Mouse (Mus musculus) cerebellum, adult 9-11 months (tissue): Measurements from ENCODE around the gene Ap5b1.

ENCODE experiments used
- DNase-seq: peaks from one replicate; pipeline ENCODE4 v3.0.0; 2022

Gene Ap5b1

DNA sequence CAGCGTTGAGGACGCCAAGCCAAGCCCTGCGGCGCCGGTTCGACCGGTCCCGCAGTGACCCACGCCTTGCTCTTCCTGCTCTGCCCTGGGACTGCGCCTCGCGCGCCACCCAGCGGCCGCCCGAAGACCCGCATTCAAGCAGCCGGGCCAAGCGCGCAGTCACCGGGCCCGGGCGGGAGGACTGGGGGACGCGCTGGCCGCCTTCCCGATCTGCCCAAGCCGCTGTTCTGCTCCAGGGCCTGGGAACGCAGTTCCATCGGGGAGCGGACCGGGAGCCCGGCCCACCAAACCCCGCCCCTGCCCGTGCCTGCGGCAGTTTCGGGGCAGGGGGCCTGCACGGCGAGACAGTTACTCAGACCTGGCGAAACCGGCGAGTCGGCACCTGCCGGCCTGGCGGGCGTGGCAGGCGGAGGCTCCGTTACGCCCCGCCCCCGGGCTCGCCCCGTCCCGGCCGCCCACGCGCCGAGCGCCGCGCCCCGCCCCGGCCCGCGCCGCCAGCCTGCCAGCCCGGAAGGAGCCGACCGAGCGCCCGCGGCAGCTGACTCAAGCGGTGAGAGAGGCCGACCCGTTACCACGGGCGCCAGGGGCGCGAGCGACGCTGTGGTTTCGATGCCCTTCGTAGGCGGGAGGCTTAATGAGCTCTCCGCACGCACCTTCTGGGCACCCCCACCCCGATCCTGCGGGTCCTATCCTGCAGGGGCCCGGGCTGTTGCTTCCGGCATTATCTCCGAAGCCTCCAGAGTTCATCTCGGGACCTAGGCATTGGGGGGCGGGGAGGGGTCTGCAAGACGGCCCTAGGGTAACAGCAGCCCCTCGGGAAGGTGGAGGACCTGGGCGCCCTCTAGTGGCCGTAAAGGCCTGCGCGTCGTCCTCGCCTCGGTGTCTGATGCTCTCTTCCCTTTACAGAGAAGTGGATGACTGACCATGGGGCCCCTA is at the start of gene Ap5b1:
Ap5b1 (plus strand) TSS at position 492 of the 936 bp plus-strand sequence.
- peak; percentile 94 for DNase-seq

DNA sequence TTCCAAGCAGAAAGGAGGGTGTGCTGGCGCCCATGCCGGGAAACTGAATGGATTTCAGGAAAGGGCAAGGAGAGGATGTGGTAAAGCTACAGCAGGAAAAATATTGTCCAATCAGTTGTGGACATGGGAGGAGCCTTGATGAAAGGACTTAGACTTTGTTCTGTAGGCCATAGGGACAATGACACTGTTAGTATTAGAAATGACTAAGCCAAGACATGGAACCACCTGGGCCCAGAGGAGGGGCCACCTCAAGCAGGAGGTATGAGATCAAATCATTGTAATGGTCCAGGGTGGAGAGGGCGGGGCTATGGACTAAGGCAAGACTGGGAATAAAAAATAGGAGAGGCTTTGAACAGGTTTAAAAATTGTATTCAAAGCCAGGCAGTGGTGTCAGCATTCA is 49.1 kb upstream of the Ap5b1 start:
- no peak for DNase-seq

DNA sequence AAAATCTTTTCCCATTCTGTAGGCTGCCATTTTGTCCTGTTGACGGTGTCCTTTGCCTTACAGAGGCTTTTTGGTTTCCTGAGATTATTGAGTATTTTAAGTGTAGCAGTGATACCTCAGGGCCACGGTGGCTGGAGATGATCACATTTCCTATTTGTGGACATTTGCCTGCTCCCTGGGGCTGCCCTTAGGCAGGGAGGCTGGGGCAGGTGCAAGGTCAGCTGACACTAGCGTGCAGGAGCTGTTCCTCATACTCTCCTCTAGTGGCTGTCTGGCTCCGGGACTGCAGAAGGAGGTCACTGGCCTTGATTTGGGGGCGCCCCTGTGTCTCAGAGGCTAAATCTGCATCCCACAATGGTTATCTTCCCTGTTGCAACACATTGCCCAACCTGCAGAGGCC is 42.6 kb upstream of the Ap5b1 start:
- no peak for DNase-seq

- DNase-seq = peak; percentile 94
Measured at GRCm38 (mm10) chr19:5529325-5530137, 38.3 kb upstream of the Ap5b1 start.

GRCm38 (mm10) chr19:5530138-5530524 is 37.7 kb upstream of the Ap5b1 start:
- no peak for DNase-seq

DNA sequence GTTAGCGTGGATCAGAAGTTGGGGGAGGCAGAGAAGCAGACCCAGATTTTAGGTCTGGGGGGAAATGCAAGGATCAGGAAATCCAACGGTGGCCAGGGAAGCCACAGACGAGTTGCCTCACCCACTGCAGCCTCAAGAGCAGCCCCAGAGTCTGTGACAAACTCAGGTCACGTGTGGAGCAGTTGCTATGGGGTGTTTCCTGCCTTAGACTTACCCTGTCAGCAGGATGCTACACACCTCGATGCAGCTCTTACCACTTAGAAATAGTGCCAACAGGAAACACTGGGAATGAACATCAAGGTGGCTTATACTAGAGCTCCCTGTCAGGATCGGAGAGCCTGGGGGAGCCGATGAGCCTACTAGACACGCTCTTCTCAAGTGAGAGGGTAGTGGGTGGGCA is 35.3 kb upstream of the Ap5b1 start:
- DNase-seq = no peak

GRCm38 (mm10) chr19:5538786-5539185 is 29.0 kb upstream of the Ap5b1 start:
- no peak for DNase-seq

GRCm38 (mm10) chr19:5543362-5543761 is 24.5 kb upstream of the Ap5b1 start:
- no peak for DNase-seq

GRCm38 (mm10) chr19:5544031-5544430 is 23.8 kb upstream of the Ap5b1 start:
- DNase-seq = no peak

GRCm38 (mm10) chr19:5547471-5548056 is 20.3 kb upstream of the Ap5b1 start:
- no peak for DNase-seq

DNA sequence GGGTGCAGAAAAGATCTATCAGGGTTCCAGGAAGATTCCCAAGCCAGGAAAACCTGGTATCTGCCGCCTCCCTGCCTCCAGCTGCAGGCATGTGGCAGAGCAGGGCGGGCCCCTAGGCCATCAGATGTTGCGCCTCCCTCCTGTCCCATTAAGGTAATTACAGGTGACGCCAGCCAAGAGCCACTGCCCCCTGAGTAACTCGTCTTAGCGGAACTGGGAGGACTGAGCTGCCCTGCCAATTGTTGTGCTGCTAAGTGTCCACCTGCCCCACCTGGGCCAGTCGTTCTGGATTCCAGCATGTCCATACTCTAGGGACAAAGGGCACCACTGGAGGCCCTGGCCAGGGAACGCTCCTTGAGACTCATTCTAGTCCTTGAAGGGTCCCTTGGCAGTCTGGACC is 14.0 kb upstream of the Ap5b1 start:
- no peak for DNase-seq

DNA sequence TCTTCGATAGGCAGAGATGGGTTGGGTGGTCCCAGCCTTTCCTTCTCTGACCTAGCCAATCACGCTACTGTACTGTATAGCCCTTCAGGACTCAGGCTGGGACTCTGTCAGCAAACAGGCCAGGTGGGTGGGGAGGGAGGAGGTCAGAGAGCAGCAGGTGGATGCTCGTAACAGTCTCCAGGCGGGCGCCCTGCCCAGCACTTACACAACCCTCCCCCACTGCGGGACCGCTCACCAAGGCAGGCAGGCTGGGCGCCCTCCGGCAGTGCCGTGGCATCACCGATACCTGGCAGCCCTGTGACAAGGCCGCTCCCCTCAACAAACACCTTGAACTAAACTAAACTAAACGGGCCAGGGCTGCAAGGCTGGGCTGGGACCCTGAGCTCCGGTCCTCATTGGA is 13.6 kb upstream of the Ap5b1 start:
- DNase-seq = no peak

GRCm38 (mm10) chr19:5558169-5558568 is 9.7 kb upstream of the Ap5b1 start:
- DNase-seq = no peak

DNA sequence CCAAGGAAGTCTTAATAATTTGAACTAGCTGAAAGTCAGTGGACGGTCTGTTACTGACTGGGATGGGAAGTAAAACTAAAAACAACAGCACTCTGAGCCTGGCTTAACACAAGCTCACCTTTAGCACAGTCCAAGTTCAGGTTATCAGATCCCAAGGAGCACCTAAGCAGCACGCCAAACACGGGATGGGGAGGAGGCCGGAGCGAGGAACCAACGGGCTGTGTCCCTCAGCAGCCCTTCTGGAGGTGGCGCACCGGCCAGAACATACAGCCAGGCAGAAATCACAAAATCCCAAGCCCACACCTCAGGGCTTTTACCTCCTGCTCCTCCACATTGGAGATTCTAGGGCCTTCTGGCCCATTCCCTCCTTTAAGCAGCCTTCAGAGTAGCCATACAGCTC is 9.1 kb upstream of the Ap5b1 start:
- no peak for DNase-seq

DNA sequence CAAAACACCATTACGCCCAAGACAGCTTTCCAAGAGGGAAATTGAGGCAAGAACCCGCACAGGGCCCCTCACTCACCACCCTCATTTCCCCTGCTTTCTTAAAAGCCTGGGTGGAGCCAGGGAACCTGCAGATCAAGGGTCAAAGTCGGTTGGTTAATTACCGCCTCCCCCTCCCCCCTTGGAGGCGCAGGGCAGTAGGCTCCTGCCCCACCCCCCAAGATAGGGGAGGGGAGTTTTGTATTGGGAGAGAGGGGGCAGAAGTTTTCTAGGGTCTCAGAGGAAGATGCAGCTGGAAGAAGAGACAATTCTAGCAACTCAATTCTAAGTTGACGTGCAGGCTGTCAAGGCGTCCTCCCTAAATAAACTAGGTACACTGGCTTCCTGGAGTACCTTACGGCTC is 8.6 kb upstream of the Ap5b1 start:
- DNase-seq = no peak

DNA sequence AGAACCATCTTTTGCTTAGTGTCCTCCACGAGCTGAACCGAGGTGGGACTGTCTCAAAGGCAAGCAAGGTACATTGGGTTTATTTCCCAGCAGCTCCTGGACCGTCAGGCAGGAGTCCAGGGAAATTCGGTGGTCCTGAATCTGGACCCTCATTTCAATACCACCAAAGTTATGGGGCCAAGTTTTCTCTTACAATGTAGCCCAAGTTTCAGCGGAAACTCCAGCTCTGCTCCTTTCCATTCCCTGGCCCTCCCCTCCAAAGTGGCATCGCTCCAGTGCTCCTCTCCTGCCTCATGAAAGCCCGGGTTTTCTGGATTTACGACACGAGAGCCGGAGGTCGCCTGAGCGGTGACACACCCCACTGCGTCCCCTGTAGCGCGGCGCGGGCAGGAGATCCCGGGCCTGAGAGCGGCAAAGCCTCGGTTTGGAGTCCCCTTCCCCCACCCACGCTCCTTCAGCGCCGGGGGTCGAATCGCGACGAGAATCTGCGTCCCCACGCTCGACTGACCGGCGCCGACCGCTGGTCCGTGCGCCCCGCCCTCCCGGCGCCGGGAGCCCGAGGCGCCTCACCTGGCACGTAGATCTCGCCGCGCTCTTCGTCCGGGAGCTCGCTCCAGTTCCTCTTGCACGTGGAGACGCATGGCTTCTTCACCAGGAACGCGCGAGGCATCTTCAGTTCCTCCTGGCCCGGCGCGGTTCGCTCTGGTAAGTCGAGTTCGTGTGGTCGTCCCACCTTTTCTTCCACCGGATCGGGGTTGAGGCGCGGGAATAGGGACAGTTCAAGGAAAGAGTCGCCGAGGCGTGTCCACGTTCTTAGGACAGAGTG is 8.0 kb upstream of the Ap5b1 start:
- no peak for DNase-seq

DNA sequence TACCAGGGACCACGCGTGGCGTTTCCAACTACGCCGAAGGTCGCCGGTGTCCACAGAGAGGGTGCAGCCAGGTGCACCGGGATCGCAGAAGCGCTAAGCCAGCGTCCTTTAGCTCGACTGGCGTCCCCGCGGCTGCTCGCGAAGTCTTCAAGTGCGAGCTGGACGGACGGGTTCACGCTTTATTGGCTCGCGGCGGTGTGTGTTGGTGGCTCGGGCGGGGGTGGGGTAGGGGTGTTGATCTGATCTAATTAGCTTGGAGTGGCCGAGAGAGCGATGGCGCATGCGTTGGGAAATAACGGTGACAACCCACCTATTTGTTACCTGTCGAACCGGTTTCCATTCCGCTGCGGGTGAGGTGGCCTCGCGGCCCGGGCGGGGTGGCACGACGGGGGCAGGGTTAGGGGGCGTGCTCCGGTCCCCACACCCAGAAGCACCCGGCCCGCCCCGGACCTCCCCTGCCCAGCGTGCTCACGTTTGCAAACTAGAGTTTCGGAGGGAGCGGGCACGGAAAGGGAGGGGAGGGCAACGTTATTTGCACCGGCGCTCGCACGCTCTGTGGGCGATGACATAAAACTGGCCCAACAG is 7.3 kb upstream of the Ap5b1 start, which contains the start of gene Ovol1:
Ovol1 (minus strand) TSS at position 190 of the 585 bp plus-strand sequence.
- no peak for DNase-seq

- no peak for DNase-seq
Measured at GRCm38 (mm10) chr19:5561252-5561790, 6.5 kb upstream of the Ap5b1 start.

GRCm38 (mm10) chr19:5561886-5562285 is 5.9 kb upstream of the Ap5b1 start:
- no peak for DNase-seq

DNA sequence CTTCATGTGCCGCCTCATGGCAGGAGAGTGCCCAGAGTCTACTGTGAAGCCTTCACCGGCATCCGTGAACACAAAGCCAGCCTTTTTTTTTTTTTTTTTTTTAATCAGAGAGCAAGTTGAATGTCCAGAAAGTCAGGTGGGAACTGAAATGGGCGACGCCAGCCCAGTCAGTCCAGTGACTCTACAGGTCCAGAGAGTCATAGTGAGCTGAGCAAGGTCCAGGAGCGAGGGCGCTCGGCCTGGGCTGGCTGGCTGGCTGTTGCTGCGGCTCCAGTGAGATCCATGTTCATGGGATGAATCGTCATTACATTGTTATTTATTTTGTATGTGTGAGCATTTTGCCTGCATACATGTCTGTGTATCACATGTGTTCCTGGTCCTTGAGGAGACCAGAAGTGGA is 5.0 kb upstream of the Ap5b1 start:
- no peak for DNase-seq

DNA sequence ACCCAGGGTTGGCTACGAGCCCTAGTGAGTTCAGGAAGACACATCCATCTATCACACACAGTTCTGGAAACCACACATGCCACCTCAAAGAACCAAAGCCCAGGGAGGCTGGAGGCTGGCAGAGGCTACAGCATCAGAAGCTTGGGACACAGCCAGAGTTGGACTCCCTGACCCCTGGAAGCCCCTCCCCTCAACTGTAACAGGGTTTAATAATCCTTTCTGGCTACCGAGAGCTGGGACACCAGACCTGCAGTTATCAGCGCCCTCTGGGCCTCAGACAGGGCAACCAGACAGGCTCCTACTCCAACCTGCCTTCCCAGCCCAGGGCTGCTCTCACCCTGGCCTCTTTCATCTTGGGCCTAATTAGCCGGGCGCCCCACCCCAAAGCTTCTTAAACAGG is 1.5 kb upstream of the Ap5b1 start:
- peak; percentile 43 for DNase-seq

DNA sequence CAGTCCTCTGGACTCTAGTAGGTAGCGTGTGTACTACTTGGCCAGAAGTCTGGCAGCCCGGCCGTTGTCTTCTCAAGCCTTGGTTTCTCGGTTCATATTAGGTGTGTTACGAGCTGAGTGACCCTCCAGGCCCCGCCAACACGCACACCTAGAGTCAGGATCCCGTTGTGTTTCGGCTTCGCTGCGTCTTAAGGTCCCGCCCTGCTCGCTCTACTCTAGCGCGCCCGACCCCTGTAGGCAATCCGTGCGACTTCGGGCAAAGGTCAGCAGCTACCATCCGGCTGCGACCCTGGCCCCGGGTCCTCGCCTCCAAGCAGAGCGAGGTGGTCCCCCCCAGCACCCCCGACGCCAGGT is 668 bp upstream of the Ap5b1 start:
- no peak for DNase-seq
